Mouse (Mus musculus) small intestine, adult 2 months (tissue): Measurements from ENCODE around the gene Pik3r6.

Source experiments
- CTCF ChIP-seq: fragments of 200-500 bp; IDR thresholded peaks from 2 replicates; pipeline ENCODE4 v1.5.1; 2012; ENCODE audit warnings: low read depth, mild to moderate bottlenecking, control low read depth, inconsistent platforms, low read length, moderate library complexity, mixed read lengths; ENCODE audit not compliant: insufficient replicate concordance, insufficient read length; ENCODE audit errors: extremely low read depth
- POLR2A ChIP-seq: fragments of 200-500 bp; IDR thresholded peaks from 2 replicates; pipeline ENCODE4 v1.6.1; 2012; ENCODE audit warnings: low read depth, mild to moderate bottlenecking, control low read depth, inconsistent platforms, low read length, moderate library complexity

DNA sequence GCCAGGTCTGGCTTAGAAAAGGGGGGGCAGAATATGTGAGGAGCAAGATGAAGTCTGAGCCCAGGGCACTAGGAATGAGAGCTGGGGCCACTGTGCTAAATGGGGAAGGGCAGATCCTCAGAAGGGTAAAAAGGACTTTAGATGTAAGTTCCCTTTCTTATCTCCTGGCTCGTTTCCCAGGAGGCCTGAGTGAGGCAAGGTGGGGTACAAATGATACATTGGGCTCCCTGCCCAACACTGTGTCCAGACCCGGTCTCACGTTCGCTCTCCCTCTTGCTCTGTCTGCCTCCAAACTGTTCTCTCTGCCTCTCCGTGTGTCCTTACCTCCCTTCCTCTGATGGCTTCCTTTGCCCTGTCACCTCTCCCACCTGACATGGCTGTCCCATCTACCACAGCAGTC lies 9.1 kb upstream of the Pik3r6 start:
- TF ChIP-seq CTCF (no peak), POLR2A (no peak)
